Mouse (Mus musculus) kidney, adult 8-10 months (tissue): ENCODE data around the gene Mgat2.

Experiments used
- DNase-seq, 2 experiments: peaks; one replicate each; pipeline ENCODE4 v3.0.0; 2022

The Mgat2 gene

GRCm38 (mm10) chr12:69213186-69213777 is 29.3 kb downstream of the Mgat2 start:
- no peak for DNase-seq

- no peak for DNase-seq
These were observed 30.4 kb downstream of the Mgat2 start for GRCm38 (mm10) chr12:69214393-69214792.

GRCm38 (mm10) chr12:69215000-69215785 is 31.2 kb downstream of the Mgat2 start:
- DNase-seq, result no peak

- DNase-seq, result no peak
These were observed 32.6 kb downstream of the Mgat2 start for GRCm38 (mm10) chr12:69216587-69216986.

GRCm38 (mm10) chr12:69220613-69221277 is 36.8 kb downstream of the Mgat2 start:
- no peak for DNase-seq

- DNase-seq, result peak; percentile 78 to 89
These were observed 44.0 kb downstream of the Mgat2 start, which contains the start of gene Pole2 for GRCm38 (mm10) chr12:69227776-69228466. Gene Pole2, minus strand, starts transcription at chr12:69228195.

- no peak for DNase-seq
These were observed 45.3 kb downstream of the Mgat2 start for GRCm38 (mm10) chr12:69229251-69229650.

GRCm38 (mm10) chr12:69235782-69236181 is 51.8 kb downstream of the Mgat2 start:
- DNase-seq, result no peak
